Mouse (Mus musculus) erythroblast, embryonic 14.5 days (primary cell): Measurements from ENCODE around the gene Tasp1.

ENCODE experiments used
- GATA1 ChIP-seq: IDR thresholded peaks from 2 replicates; pipeline ENCODE4 v1.6.1; 2012; ENCODE audit warnings: low read length, inconsistent platforms, mixed read lengths
- TAL1 ChIP-seq: IDR thresholded peaks from 3 replicates; pipeline ENCODE4 v1.6.1; 2012; ENCODE audit warnings: low read length, inconsistent platforms, mixed read lengths

DNA sequence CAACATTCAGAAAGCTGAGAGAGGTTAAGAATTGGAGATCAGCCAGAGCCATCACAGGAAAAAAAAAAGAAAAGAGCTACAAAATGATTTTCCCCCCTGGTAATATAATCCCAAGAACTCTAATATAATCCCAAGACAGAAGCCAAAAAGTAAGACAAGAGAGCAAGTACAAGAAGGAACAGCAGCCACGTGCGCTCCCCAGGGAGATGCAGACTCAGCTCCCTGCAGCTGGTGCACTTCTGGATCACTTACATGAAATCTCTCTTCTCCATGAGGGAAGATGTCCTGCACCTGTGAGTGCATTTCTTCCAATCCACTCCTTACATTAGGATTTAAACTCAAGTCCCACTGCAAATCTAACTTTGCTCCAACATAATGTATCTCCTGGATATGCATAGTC, 134.4 kb downstream of the Tasp1 start:
- TF ChIP-seq GATA1 (no peak), TAL1 (no peak)
